Mouse (Mus musculus): ENCODE data around the gene Ciao1. TPM values are rescaled to one million over a fixed set of nuclear protein-coding genes. Genes with fewer than 3 reads are reported as not detected.
"Not testable (repeated sequence)": the region's sequence is repeated elsewhere in the genome, so short reads cannot be mapped to it uniquely, and the experiment has no call there.

Ciao1 gene
- total and polyA plus RNA-seq, 2 experiments from 2014 or later = 30.0 to 53.0 TPM

DNA sequence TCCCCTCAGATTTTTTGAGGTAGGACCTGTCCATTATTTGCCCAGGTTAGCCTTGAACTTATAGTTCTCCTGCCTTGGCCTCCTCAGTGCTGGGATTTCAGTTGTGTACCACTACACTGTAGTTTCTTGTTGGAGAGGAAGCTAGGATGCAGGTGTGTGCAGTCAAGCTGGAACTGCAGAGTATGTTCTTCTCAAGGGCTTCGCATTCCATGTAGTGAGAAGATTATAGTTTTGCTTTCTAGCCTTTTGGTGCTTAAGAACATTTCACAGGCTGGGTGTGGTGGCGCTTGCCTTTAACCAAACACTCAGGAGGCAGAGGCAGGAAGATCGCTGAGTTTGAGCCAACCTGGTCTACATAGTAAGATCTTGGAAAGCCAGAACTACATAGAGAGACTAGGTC is 25.2 kb upstream of the Ciao1 start:
- 100% methylated on average over 3 of the region's 3 CpGs for WGBS
- no peak for ATAC-seq
- H3K4me2 ChIP-seq (ENCODE audit: low read depth, low read length) = no peak overlapping the region
- H3K9ac ChIP-seq (replicated peaks; ENCODE audit: low read length) = no peak overlapping the region
- TF ChIP-seq CTCF (IDR thresholded peaks at IDR 0.05; ENCODE audit: low read depth) = no peak
- DNase-seq (ENCODE audit: low spot score) = no peak
- no peaks in the 10 kb centered on the region for H3K27me3 ChIP-seq (ENCODE audit: insufficient read depth, low read length)
- H3K27ac ChIP-seq = no peak overlapping the region
- no peak overlapping the region for H3K4me3 ChIP-seq (ENCODE audit: low read length)
- no peaks in the 10 kb centered on the region for H3K36me3 ChIP-seq (ENCODE audit: insufficient read depth, low read length)
- H3K4me1 ChIP-seq (ENCODE audit: insufficient read depth, low read length) = peaks cover 5% of the 10 kb centered on the region; the same call in 1 of the 2 replicates
- H3K9me3 ChIP-seq (ENCODE audit: low read length) = no peaks in the 10 kb centered on the region

DNA sequence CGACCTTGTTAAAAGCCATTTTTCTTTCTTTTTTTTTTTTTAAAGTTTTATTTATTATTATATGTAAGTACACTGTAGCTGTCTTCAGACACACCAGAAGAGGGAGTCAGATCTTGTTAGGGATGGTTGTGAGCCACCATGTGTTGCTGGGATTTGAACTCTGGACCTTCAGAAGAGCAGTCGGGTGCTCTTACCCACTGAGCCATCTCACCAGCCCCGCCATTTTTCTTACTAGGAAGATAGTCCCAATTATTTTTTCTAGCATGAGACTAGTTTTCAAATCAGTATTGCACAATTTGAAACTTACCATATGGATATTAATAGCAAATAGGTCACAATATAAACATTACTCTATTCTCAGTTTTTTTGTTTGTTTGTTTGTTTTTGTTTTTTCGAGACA is 24.4 kb upstream of the Ciao1 start:
- not testable (repeated sequence) for H3K27ac ChIP-seq; H3K9ac ChIP-seq (replicated peaks; ENCODE audit: low read length); ATAC-seq; DNase-seq (ENCODE audit: low spot score); H3K9me3 ChIP-seq (ENCODE audit: low read length); H3K4me3 ChIP-seq (ENCODE audit: low read length); H3K27me3 ChIP-seq (ENCODE audit: insufficient read depth, low read length); H3K36me3 ChIP-seq (ENCODE audit: insufficient read depth, low read length); H3K4me1 ChIP-seq (ENCODE audit: insufficient read depth, low read length)
- WGBS = 88% methylated on average over 4 of the region's 4 CpGs
- peak overlapping the region; percentile 91; the same call in 1 of the 2 replicates for H3K4me2 ChIP-seq (ENCODE audit: low read depth, low read length)

GRCm38 (mm10) chr2:127271042-127271515 is 23.5 kb upstream of the Ciao1 start:
- Histone ChIP-seq H3K9ac (replicated peaks; ENCODE audit: low read length) (peak overlapping the region; percentile 84), H3K27me3 (ENCODE audit: insufficient read depth, low read length) (no peaks in the 10 kb centered on the region), H3K9me3 (ENCODE audit: low read length) (no peaks in the 10 kb centered on the region), H3K4me1 (ENCODE audit: insufficient read depth, low read length) (peaks cover 5% of the 10 kb centered on the region; the same call in 1 of the 2 replicates), H3K4me3 (ENCODE audit: low read length) (peak overlapping the region; percentile 83), H3K36me3 (ENCODE audit: insufficient read depth, low read length) (no peaks in the 10 kb centered on the region), H3K27ac (peak overlapping the region; percentile 96), H3K4me2 (ENCODE audit: low read depth, low read length) (peak overlapping the region; percentile 91)
- DNase-seq (ENCODE audit: low spot score) (peak; percentile 64), ATAC-seq (no peak)
- TF ChIP-seq CTCF (IDR thresholded peaks at IDR 0.05; ENCODE audit: low read depth) = no peak
- WGBS = 7% methylated on average over 8 of the region's 8 CpGs

- DNase-seq (ENCODE audit: low spot score) = peak; percentile 95
- H3K9ac ChIP-seq (replicated peaks; ENCODE audit: low read length) = peak overlapping the region; percentile 84
- WGBS = under 1% methylated on average over 70 of the region's 75 CpGs
- peaks cover 5% of the 10 kb centered on the region; the same call in 1 of the 2 replicates for H3K4me1 ChIP-seq (ENCODE audit: insufficient read depth, low read length)
- no peaks in the 10 kb centered on the region for H3K9me3 ChIP-seq (ENCODE audit: low read length)
- H3K27me3 ChIP-seq (ENCODE audit: insufficient read depth, low read length) = no peaks in the 10 kb centered on the region
- TF ChIP-seq CTCF (IDR thresholded peaks at IDR 0.05; ENCODE audit: low read depth) = 0 out of 2 replicates have a peak, but pooled peaks have one; percentile 13
- peak overlapping the region; percentile 96 for H3K27ac ChIP-seq
- ATAC-seq = peak; percentile 93
- H3K4me2 ChIP-seq (ENCODE audit: low read depth, low read length) = peak overlapping the region; percentile 91
- no peaks in the 10 kb centered on the region for H3K36me3 ChIP-seq (ENCODE audit: insufficient read depth, low read length)
- H3K4me3 ChIP-seq (ENCODE audit: low read length) = peak overlapping the region; percentile 83
Measured at GRCm38 (mm10) chr2:127270300-127271041, 22.9 kb upstream of the Ciao1 start.

GRCm38 (mm10) chr2:127269491-127270299 is 22.1 kb upstream of the Ciao1 start, which contains the start of gene Stard7:
Gene Stard7 (plus strand): TSS chr2:127270218.
- H3K4me2 ChIP-seq (ENCODE audit: low read depth, low read length) = peak within 1 kb of the TSS; percentile 91
- H3K4me1 ChIP-seq (ENCODE audit: insufficient read depth, low read length) = peaks cover 5% of the 10 kb centered on the region; the same call in 1 of the 2 replicates
- no peaks in the 10 kb centered on the region for H3K9me3 ChIP-seq (ENCODE audit: low read length)
- H3K27me3 ChIP-seq (ENCODE audit: insufficient read depth, low read length) = no peaks in the 10 kb centered on the region
- peak; percentile 51 for TF ChIP-seq CTCF (IDR thresholded peaks at IDR 0.05; ENCODE audit: low read depth)
- DNase-seq (ENCODE audit: low spot score) (peak; percentile 98), ATAC-seq (peak; percentile 98)
- H3K9ac ChIP-seq (replicated peaks; ENCODE audit: low read length) = peak within 1 kb of the TSS; percentile 84
- H3K36me3 ChIP-seq (ENCODE audit: insufficient read depth, low read length) = no peaks in the 10 kb centered on the region
- peak within 1 kb of the TSS; percentile 96 for H3K27ac ChIP-seq
- H3K4me3 ChIP-seq (ENCODE audit: low read length) = peak within 1 kb of the TSS; percentile 83
- WGBS = under 1% methylated on average over 48 of the region's 49 CpGs

- TF ChIP-seq CTCF (IDR thresholded peaks at IDR 0.05; ENCODE audit: low read depth) = peak; percentile 18; the same call in 1 of the 2 replicates
- H3K27me3 ChIP-seq (ENCODE audit: insufficient read depth, low read length) = no peaks in the 10 kb centered on the region
- no peaks in the 10 kb centered on the region for H3K36me3 ChIP-seq (ENCODE audit: insufficient read depth, low read length)
- H3K27ac ChIP-seq = no peak overlapping the region
- H3K4me2 ChIP-seq (ENCODE audit: low read depth, low read length) = no peak overlapping the region
- DNase-seq (ENCODE audit: low spot score) (no peak), ATAC-seq (no peak)
- no peak overlapping the region for H3K4me3 ChIP-seq (ENCODE audit: low read length)
- peaks cover 5% of the 10 kb centered on the region; the same call in 1 of the 2 replicates for H3K4me1 ChIP-seq (ENCODE audit: insufficient read depth, low read length)
- no peaks in the 10 kb centered on the region for H3K9me3 ChIP-seq (ENCODE audit: low read length)
- H3K9ac ChIP-seq (replicated peaks; ENCODE audit: low read length) = no peak overlapping the region
- WGBS = 35% methylated on average over 4 of the region's 4 CpGs
Measured at GRCm38 (mm10) chr2:127267854-127268253, 20.2 kb upstream of the Ciao1 start.

Data from hindbrain, postnatal 0 days (tissue).